Mouse (Mus musculus): Measurements from ENCODE around the gene Sap18b.
"Not testable (repeated sequence)": the region's sequence is repeated elsewhere in the genome, so short reads cannot be mapped to it uniquely, and the experiment has no call there.

GRCm38 (mm10) chr8:95795333-95796061, 29.6 kb upstream of the Sap18b start:
- not testable (repeated sequence) for TF ChIP-seq GATA1 (IDR thresholded peaks at IDR 0.05; ENCODE audit: borderline replicate concordance, low read length); FLI1 (IDR thresholded peaks at IDR 0.05; ENCODE audit: low read length)

All from megakaryocyte, embryonic 14.5 days (primary cell).